Mouse (Mus musculus): ENCODE measurements around the gene Nr3c2. TPM values are rescaled to one million over a fixed set of nuclear protein-coding genes. Genes with fewer than 3 reads are reported as not detected.

The Nr3c2 gene
- total RNA-seq (2023) = under 1 TPM; 0.15 to 0.42 TPM

GRCm38 (mm10) chr8:76899411-76900154, at the start of gene Nr3c2:
Nr3c2 (plus strand) TSS chr8:76899442.

